Mouse (Mus musculus) forebrain, embryonic 10.5 days (tissue): Measurements from ENCODE around the gene Zmym3. TPM values are rescaled to one million over a fixed set of nuclear protein-coding genes. Genes with fewer than 3 reads are reported as not detected.
"Not testable (repeated sequence)": the region's sequence is repeated elsewhere in the genome, so short reads cannot be mapped to it uniquely, and the experiment has no call there.

Experiments used
- DNase-seq: peaks from one replicate; pipeline ENCODE4 v3.0.0-alpha.2; 2017; ENCODE audit warnings: low spot score; ENCODE audit errors: extremely low spot score
- H3K27ac ChIP-seq: fragments of 300-500 bp; sonication (generic); 2 replicates; pipeline ENCODE4 v1.5.1; 2016; ENCODE audit warnings: mild to moderate bottlenecking
- H3K27me3 ChIP-seq: fragments of 300-500 bp; sonication (generic); 2 replicates; pipeline ENCODE4 v1.6.1; 2016; ENCODE audit warnings: mild to moderate bottlenecking; ENCODE audit not compliant: poor library complexity, severe bottlenecking
- H3K36me3 ChIP-seq: fragments of 300-500 bp; sonication (generic); replicated peaks from 2 replicates; pipeline ENCODE4 v1.6.1; 2016; ENCODE audit warnings: mild to moderate bottlenecking, moderate library complexity
- H3K4me1 ChIP-seq: fragments of 300-500 bp; sonication (generic); 2 replicates; pipeline ENCODE4 v1.6.1; 2016
- H3K4me3 ChIP-seq: fragments of 300-500 bp; sonication (generic); 2 replicates; pipeline ENCODE4 v1.5.1; 2016; ENCODE audit warnings: mild to moderate bottlenecking, moderate library complexity
- H3K9me3 ChIP-seq: fragments of 300-500 bp; sonication (generic); 2 replicates; pipeline ENCODE4 v1.6.1; 2016; ENCODE audit warnings: mild to moderate bottlenecking, moderate library complexity
- WGBS: fragments of 180-500 bp; shearing (Covaris S2); methylation state at CpG from one replicate; pipeline ENCODE4 v1.1.7; 2016; 5-methylcytosine and 5-hydroxymethylcytosine counted together
- polyA plus RNA-seq: library from polyadenylated mRNA; unstranded; fragments of >200 nt; fragmentation: Nextera tagmentation; extraction: Ambion mirVana; gene quantifications from 2 replicates; pipeline ENCODE4 v1.2.1, GENCODE M21; 2016

Zmym3 gene
- polyA plus RNA-seq, 1 experiment from 2014 or later, result 24.2 TPM

DNA sequence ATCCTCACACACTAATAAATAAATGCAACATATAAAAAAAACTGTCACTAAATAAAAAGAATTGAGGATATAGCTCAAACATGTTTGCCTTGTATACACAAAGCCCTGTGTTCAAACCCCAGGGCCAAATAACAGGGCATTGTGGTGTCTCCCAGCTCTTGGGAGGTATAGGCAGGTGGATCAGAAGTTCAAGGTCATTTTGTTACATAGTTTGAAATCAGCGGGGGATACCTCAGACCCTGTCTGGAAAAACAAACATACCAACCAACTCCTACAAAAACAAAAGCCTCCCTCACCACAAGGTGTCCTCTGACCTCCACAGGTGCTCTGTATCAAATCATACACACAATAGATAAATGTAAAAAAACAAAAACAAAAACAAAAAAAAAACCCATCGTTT, 26.3 kb downstream of the Zmym3 start:
- Histone ChIP-seq H3K9me3 (no peaks in the 10 kb centered on the region), H3K4me1 (peaks cover 11% of the 10 kb centered on the region), H3K27me3 (peaks cover 85% of the 10 kb centered on the region), H3K4me3 (no peak overlapping the region), H3K27ac (no peak overlapping the region), H3K36me3 (no peaks in the 10 kb centered on the region)
- DNase-seq, result no peak
- 62% methylated on average over 2 of the region's 2 CpGs for WGBS

DNA sequence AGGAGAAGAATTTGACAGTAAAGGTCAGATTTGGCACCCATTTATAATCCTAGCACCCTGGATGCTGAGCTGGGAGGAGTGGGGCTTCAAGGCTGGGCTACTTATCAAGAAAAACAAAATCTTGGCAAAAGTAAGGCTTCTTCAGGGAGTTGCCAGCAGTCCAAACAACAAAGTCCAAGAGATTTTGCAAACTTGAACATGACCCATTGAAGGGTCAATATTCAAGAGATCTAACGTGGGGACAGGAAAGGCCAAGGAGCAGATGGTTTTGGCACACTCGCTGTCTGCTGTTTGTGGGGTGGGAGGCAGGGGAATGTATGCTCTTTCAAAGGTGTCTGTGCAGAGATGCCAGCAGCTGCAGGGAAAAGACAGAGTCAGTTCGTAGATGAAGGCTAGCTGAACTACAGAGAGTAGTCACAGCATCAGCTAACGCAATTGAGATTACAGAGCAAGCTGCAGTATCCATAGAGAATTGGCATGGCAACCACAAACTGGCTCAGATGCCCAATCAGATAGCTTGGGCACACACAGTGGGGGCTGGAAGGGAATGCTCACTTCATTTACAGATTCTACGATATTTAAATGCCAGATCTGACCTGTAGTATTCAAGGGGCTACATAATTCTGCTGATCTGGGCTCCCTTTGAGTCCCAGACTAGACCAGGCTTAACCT, 31.6 kb downstream of the Zmym3 start:
- peaks cover 86% of the 10 kb centered on the region for H3K27me3 ChIP-seq
- H3K9me3 ChIP-seq, result no peaks in the 10 kb centered on the region
- H3K4me1 ChIP-seq, result peaks cover 13% of the 10 kb centered on the region
- H3K27ac ChIP-seq, result no peak overlapping the region
- WGBS, result 70% methylated on average over 5 of the region's 5 CpGs
- no peak overlapping the region for H3K4me3 ChIP-seq
- DNase-seq, result no peak
- no peaks in the 10 kb centered on the region for H3K36me3 ChIP-seq

DNA sequence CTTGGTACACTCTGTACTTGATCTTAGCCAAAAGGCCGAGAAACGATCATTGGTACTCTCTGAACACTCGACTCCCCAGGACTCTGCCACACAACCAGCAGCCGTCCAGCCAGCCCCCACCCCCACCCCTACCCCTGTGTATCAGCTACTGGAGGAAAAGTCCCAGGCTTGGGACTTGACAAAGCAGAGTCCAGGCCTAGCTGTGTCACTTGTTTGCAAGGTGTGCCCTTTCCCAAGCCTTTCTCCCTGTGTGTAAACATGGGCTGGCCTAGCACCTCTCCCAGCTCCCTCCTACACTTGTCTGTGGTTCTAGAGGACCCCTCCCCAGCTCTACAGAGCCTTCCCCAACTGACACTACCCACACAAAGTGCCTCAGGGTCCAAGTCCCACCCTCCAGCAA, 34.4 kb downstream of the Zmym3 start:
- WGBS, result 32% methylated on average over 4 of the region's 4 CpGs
- peaks cover 99% of the 10 kb centered on the region for H3K27me3 ChIP-seq
- H3K4me1 ChIP-seq, result peaks cover 33% of the 10 kb centered on the region
- H3K4me3 ChIP-seq, result no peak overlapping the region
- H3K9me3 ChIP-seq, result no peaks in the 10 kb centered on the region
- H3K27ac ChIP-seq, result no peak overlapping the region
- no peaks in the 10 kb centered on the region for H3K36me3 ChIP-seq
- DNase-seq, result no peak

DNA sequence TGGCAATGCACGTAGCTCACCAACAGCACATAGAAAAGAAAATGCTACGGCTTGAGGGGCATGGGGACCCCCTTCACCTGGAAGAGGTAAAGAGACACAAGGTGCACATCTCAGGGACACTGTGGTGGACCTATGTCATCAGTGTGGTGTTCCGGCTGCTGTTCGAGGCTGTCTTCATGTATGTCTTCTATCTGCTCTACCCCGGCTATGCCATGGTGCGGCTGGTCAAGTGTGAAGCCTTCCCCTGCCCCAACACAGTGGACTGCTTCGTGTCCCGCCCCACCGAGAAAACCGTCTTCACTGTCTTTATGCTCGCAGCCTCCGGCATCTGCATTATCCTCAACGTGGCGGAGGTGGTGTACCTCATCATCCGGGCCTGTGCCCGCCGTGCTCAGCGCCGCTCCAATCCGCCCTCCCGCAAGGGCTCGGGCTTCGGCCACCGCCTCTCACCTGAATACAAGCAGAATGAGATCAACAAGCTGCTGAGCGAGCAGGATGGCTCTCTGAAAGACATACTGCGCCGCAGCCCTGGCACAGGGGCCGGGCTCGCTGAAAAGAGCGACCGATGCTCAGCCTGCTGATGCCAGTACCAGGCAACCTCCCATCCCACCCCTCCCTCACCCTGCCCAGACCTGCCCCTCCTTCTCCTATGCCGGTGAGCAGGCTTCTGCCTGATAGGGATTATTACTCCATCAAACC, 36.1 kb downstream of the Zmym3 start:
- peaks cover 33% of the 10 kb centered on the region for H3K4me1 ChIP-seq
- no peak for DNase-seq
- H3K36me3 ChIP-seq, result no peaks in the 10 kb centered on the region
- H3K4me3 ChIP-seq, result peak overlapping the region; percentile 42
- 23% methylated on average over 32 of the region's 32 CpGs for WGBS
- no peak overlapping the region for H3K27ac ChIP-seq
- no peaks in the 10 kb centered on the region for H3K9me3 ChIP-seq
- peaks cover 98% of the 10 kb centered on the region for H3K27me3 ChIP-seq

DNA sequence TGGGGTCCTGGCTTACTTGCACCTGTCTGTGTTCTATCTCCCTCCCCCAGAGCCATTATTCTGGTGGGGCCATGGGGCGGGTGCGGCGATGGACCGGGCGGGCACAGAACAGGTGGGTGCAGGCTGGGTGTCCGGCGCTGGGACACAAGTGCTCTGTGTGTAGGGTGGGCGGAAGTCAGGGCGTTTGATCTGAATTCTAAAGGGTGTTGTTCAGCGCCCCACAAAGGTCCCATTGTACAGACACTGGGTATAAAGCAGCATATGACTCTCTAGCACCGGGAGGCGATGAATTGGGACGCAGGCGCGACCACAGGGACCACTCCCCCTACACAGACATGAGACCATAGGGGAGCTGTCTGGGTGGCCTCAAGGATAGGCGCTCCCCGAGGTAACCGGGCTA, 37.2 kb downstream of the Zmym3 start:
- Histone ChIP-seq H3K4me1 (peaks cover 33% of the 10 kb centered on the region), H3K27ac (no peak overlapping the region), H3K9me3 (no peaks in the 10 kb centered on the region), H3K4me3 (no peak overlapping the region), H3K27me3 (peaks cover 98% of the 10 kb centered on the region), H3K36me3 (no peaks in the 10 kb centered on the region)
- no peak for DNase-seq
- WGBS, result 23% methylated on average over 18 of the region's 18 CpGs

- Histone ChIP-seq H3K4me3 (no peak overlapping the region), H3K27me3 (peaks cover 97% of the 10 kb centered on the region), H3K4me1 (peaks cover 27% of the 10 kb centered on the region), H3K27ac (no peak overlapping the region), H3K9me3 (no peaks in the 10 kb centered on the region), H3K36me3 (no peaks in the 10 kb centered on the region)
- DNase-seq, result no peak
- 79% methylated on average over 1 of the region's 1 CpGs for WGBS
Observed at GRCm38 (mm10) chrX:101379744-101380143, 40.9 kb downstream of the Zmym3 start.

- H3K36me3 ChIP-seq, result no peaks in the 10 kb centered on the region
- no peak overlapping the region for H3K4me3 ChIP-seq
- DNase-seq, result no peak
- peaks cover 1% of the 10 kb centered on the region; the same call in 1 of the 2 replicates for H3K4me1 ChIP-seq
- H3K27me3 ChIP-seq, result peaks cover 94% of the 10 kb centered on the region
- no peaks in the 10 kb centered on the region for H3K9me3 ChIP-seq
- WGBS, result 78% methylated on average over 4 of the region's 4 CpGs
- H3K27ac ChIP-seq, result no peak overlapping the region
Observed at GRCm38 (mm10) chrX:101377076-101377475, 43.6 kb downstream of the Zmym3 start.

DNA sequence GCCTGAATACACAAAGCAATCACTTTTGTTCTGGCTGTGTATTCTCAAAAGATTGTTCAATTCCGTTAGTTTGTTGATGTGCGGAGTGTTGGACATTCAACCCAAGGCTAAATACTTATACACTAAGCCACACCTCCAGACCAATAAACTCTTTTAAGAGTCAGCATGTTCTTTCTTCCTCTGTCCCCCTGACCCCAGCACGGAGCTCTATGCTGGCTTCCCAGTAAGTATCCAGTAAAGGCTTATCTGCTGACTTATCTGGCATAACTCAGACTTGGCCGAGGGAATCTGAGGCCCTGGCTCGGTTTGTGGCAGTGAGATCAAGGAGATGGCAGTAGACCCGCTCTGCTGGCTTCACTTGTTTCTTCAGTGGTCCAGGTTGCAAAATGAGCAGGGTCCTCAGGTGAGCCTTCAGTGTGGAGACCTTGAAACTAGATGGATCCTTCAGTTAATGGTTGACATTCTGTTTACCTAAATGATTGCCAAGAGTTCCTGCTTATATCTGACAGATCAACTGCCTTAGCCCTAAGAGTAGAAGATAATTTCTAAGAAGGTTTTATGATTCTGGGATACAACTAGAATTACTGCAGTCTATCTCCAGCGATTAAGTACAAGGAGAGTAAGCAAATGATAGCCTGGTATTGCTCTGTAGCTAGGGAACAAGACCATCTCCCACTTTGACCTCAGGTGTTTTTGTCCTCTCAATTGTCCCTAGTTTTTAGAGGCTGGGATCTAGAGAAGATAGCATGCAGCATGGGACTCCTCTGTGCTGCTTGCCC, 44.3 kb downstream of the Zmym3 start, which contains the start of gene Gjb1:
Gene Gjb1 (plus strand): TSS at position 189 of the 779 bp plus-strand sequence.
- Histone ChIP-seq H3K4me3 (no peak within 1 kb of the TSS), H3K27me3 (peaks cover 93% of the 10 kb centered on the region), H3K36me3 (no peaks in the 10 kb centered on the region), H3K9me3 (no peaks in the 10 kb centered on the region), H3K27ac (no peak within 1 kb of the TSS), H3K4me1 (no peaks in the 10 kb centered on the region)
- DNase-seq, result no peak
- 88% methylated on average over 7 of the region's 7 CpGs for WGBS

DNA sequence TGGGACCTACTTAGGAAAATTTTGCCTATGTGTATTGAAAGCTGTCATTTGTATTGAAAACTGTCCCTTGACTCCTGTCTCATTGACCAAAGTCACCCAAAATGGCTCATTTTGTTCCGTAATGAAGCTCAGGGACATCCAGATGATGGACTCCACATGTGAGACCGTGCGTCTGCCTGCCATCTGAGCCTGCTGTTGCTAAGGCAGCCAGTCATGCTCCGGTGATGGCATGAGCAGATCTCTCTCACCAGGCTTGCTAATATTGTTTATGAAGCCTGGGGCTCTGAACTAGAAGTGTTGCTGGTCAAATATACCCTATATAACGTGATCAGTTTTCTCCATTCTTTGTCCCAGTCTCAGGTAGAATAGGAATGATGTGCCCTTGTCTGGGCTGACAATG, 47.7 kb downstream of the Zmym3 start:
- Histone ChIP-seq H3K27ac (no peak overlapping the region), H3K4me3 (no peak overlapping the region), H3K4me1 (no peaks in the 10 kb centered on the region), H3K27me3 (peaks cover 72% of the 10 kb centered on the region), H3K9me3 (no peaks in the 10 kb centered on the region), H3K36me3 (no peaks in the 10 kb centered on the region)
- DNase-seq, result no peak
- 80% methylated on average over 5 of the region's 5 CpGs for WGBS

GRCm38 (mm10) chrX:101370573-101370972, 50.1 kb downstream of the Zmym3 start:
- Histone ChIP-seq H3K9me3 (no peaks in the 10 kb centered on the region), H3K4me3 (no peak overlapping the region), H3K27ac (no peak overlapping the region), H3K27me3 (peaks cover 49% of the 10 kb centered on the region), H3K4me1 (no peaks in the 10 kb centered on the region), H3K36me3 (no peaks in the 10 kb centered on the region)
- 72% methylated on average over 3 of the region's 3 CpGs for WGBS
- no peak for DNase-seq

- 82% methylated on average over 7 of the region's 7 CpGs for WGBS
- no peak for DNase-seq
- H3K27ac ChIP-seq, result no peak overlapping the region
- H3K36me3 ChIP-seq, result no peaks in the 10 kb centered on the region
- no peak overlapping the region for H3K4me3 ChIP-seq
- peaks cover 39% of the 10 kb centered on the region for H3K27me3 ChIP-seq
- no peaks in the 10 kb centered on the region for H3K9me3 ChIP-seq
- H3K4me1 ChIP-seq, result no peaks in the 10 kb centered on the region
Observed at GRCm38 (mm10) chrX:101369001-101369400, 51.6 kb downstream of the Zmym3 start.

DNA sequence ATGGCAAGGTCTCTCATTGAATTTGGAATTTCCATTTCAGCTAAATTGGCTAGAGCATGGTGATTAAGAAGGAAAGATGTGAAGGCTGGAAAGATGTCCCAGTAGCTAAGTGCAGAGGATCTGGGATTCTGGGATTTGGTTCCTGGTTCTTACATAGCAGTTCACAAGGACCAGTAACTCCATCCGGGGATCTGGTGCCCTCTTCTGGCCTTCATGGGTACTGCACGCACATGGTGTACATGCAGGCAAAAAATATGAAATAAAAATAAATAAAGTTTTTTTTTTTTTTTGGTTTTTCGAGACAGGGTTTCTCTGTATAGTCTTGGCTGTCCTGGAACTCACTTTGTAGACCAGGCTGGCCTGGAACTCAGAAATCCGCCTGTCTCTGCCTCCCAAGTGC, 61.7 kb downstream of the Zmym3 start:
- H3K4me1 ChIP-seq, H3K27me3 ChIP-seq, H3K4me3 ChIP-seq, DNase-seq, H3K9me3 ChIP-seq, H3K27ac ChIP-seq, H3K36me3 ChIP-seq: not testable (repeated sequence)
- 71% methylated on average over 4 of the region's 4 CpGs for WGBS
